Mouse (Mus musculus) thymus, adult 2 months (tissue): ENCODE results near the gene Rnf2.

Experiments used
- CTCF ChIP-seq: fragments of 200-500 bp; IDR thresholded peaks from 2 replicates; pipeline ENCODE4 v1.5.1; 2012; ENCODE audit warnings: mild to moderate bottlenecking, control low read depth, low read length, moderate library complexity, borderline replicate concordance; ENCODE audit not compliant: control insufficient read depth, poor library complexity, insufficient read depth; ENCODE audit errors: extremely low read depth
- POLR2A ChIP-seq: fragments of 200-500 bp; IDR thresholded peaks from 2 replicates; pipeline ENCODE4 v1.6.1; 2012; ENCODE audit warnings: mild to moderate bottlenecking, low read length, control low read depth, moderate library complexity; ENCODE audit not compliant: control insufficient read depth, poor library complexity, insufficient read depth; ENCODE audit errors: extremely low read depth

DNA sequence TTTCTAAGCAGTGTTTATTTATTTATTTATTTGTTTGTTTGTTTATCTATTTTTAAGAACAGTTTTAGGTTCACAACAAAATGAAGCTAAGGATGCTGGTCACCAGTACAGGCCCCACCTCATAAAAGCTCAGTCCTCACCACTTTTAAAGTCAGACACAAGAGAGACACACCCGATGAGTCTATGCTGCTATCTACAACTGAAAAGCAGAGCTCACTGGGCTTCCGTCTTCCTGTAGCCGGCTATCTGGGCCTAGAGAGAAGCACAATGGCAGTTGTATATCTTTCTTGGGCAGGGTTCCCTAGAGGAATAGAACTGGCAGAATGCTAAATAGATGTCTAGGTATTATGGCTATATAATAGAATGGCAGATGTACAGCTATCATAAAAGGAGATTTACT lies 43.8 kb upstream of the Rnf2 start:
- TF ChIP-seq CTCF (no peak), POLR2A (no peak)
